Comparison of ENCODE assay signal across 21 mouse cellular contexts in genomic region chr15:51327702-51328101, GRCm38 (mm10).
DNase-seq lines count a peak whose midpoint lies in the region; ATAC-seq and TF ChIP-seq lines count a peak whose summit lies in the region.
"Had no signal": no experiment of that assay in that cellular context is flagged by ENCODE, and none has a peak within 500 bp of the region (broad histone marks: within the 10 kb centered on the region; RNA-seq: fewer than 3 reads in every experiment).

No protein-coding gene starts in this region.

- H3K9me3 ChIP-seq in embryonic facial prominence, embryonic 11.5 days (replicated peaks; ENCODE audit: control insufficient read depth, low read length), result no peaks in the 10 kb centered on the region
- H3K9me3 ChIP-seq in embryonic facial prominence, embryonic 10.5 days, result no peaks in the 10 kb centered on the region
- no peaks in the 10 kb centered on the region for H3K9me3 ChIP-seq in lung, embryonic 14.5 days (ENCODE audit: low read depth, low read length)
- H3K9me3 ChIP-seq: forebrain, embryonic 10.5 days; heart, embryonic 13.5 days; hindbrain, embryonic 15.5 days had no signal

- no peak for ATAC-seq in embryonic facial prominence, embryonic 11.5 days (replicated peaks; ENCODE audit: insufficient number of reproducible peaks, low FRiP score, low TSS enrichment, low read depth)
- ATAC-seq in lung, embryonic 14.5 days (ENCODE audit: insufficient read depth), result no peak
- no peak for ATAC-seq in cerebellum, adult (ENCODE audit: insufficient number of reproducible peaks, low FRiP score, low TSS enrichment)
- ATAC-seq: forebrain, embryonic 14.5 days had no signal

- 58% methylated on average over 5 of the region's 5 CpGs for WGBS in embryonic facial prominence, embryonic 11.5 days
- 72% methylated on average over 5 of the region's 5 CpGs for WGBS in embryonic facial prominence, embryonic 10.5 days
- 30% methylated on average over 5 of the region's 5 CpGs for WGBS in lung, embryonic 14.5 days

- TF ChIP-seq CTCF in lung, embryonic 14.5 days (IDR thresholded peaks at IDR 0.05; ENCODE audit: low read depth), result no peak

- H3K36me3 ChIP-seq in embryonic facial prominence, embryonic 11.5 days (replicated peaks; ENCODE audit: control insufficient read depth, insufficient read depth, low read depth, low read length), result no peaks in the 10 kb centered on the region
- H3K36me3 ChIP-seq in embryonic facial prominence, embryonic 10.5 days (replicated peaks), result no peaks in the 10 kb centered on the region
- H3K36me3 ChIP-seq in lung, embryonic 14.5 days (ENCODE audit: insufficient read depth), result no peaks in the 10 kb centered on the region
- H3K36me3 ChIP-seq: forebrain, embryonic 10.5 days; heart, embryonic 13.5 days; hindbrain, embryonic 15.5 days had no signal

- no peak overlapping the region for H3K4me2 ChIP-seq in embryonic facial prominence, embryonic 11.5 days (ENCODE audit: low read depth, low read length)
- H3K4me2 ChIP-seq in lung, embryonic 14.5 days, result no peak overlapping the region
- H3K4me2 ChIP-seq: heart, embryonic 13.5 days; hindbrain, embryonic 15.5 days had no signal

- DNase-seq in embryonic facial prominence, embryonic 11.5 days (ENCODE audit: low spot score), result peak; percentile 6
- DNase-seq in embryonic facial prominence, embryonic 10.5 days (ENCODE audit: low spot score), result no peak
- peak; percentile 22 for DNase-seq in lung, embryonic 14.5 days
- no peak for DNase-seq in lung, adult 18-20 months
- peak; percentile 21 for DNase-seq in forelimb bud, embryonic 11.5 days (ENCODE audit: low read depth, low spot score)
- DNase-seq in left cerebral cortex, adult 8-10 months (ENCODE audit: low spot score in 2 of 2), result no peak
- DNase-seq: adrenal gland, adult 8-10 months; adrenal gland, postnatal 36 days; cerebellum, adult 11 months; cerebellum, adult 9-10 months; cerebellum, postnatal 25 days; gastrocnemius, postnatal 36 days; heart, adult 11 months; heart, postnatal 36 days had no signal

- H3K4me3 ChIP-seq in embryonic facial prominence, embryonic 11.5 days (ENCODE audit: low read depth, low read length), result no peak overlapping the region
- no peak overlapping the region for H3K4me3 ChIP-seq in embryonic facial prominence, embryonic 10.5 days
- H3K4me3 ChIP-seq in lung, embryonic 14.5 days (ENCODE audit: low read depth, low read length), result no peak overlapping the region
- H3K4me3 ChIP-seq: erythroblast, embryonic 14.5 days; forebrain, embryonic 10.5 days; heart, embryonic 13.5 days; hindbrain, embryonic 15.5 days had no signal

- H3K27ac ChIP-seq in embryonic facial prominence, embryonic 11.5 days (replicated peaks; ENCODE audit: low read depth, low read length), result no peak overlapping the region
- no peak overlapping the region for H3K27ac ChIP-seq in embryonic facial prominence, embryonic 10.5 days (replicated peaks)
- H3K27ac ChIP-seq in lung, embryonic 14.5 days (ENCODE audit: low read depth), result no peak overlapping the region
- H3K27ac ChIP-seq: forebrain, embryonic 10.5 days; heart, embryonic 13.5 days; hindbrain, embryonic 15.5 days had no signal

- no peak overlapping the region for H3K9ac ChIP-seq in embryonic facial prominence, embryonic 11.5 days (replicated peaks; ENCODE audit: low read length)
- H3K9ac ChIP-seq in lung, embryonic 14.5 days, result no peak overlapping the region
- H3K9ac ChIP-seq: heart, embryonic 13.5 days; hindbrain, embryonic 15.5 days had no signal

- no peaks in the 10 kb centered on the region for H3K27me3 ChIP-seq in embryonic facial prominence, embryonic 11.5 days (ENCODE audit: control insufficient read depth, insufficient read depth, low read length)
- no peaks in the 10 kb centered on the region for H3K27me3 ChIP-seq in embryonic facial prominence, embryonic 10.5 days (replicated peaks; ENCODE audit: low read depth, poor library complexity, severe bottlenecking)
- no peaks in the 10 kb centered on the region for H3K27me3 ChIP-seq in lung, embryonic 14.5 days (ENCODE audit: insufficient read depth, low read length)
- H3K27me3 ChIP-seq: CH12.LX; hindbrain, embryonic 15.5 days had no signal

- H3K4me1 ChIP-seq in embryonic facial prominence, embryonic 11.5 days (ENCODE audit: control insufficient read depth, insufficient read depth, low read length), result no peaks in the 10 kb centered on the region
- peaks cover 7% of the 10 kb centered on the region; the same call in 1 of the 2 replicates for H3K4me1 ChIP-seq in embryonic facial prominence, embryonic 10.5 days
- H3K4me1 ChIP-seq in lung, embryonic 14.5 days (ENCODE audit: insufficient read depth), result no peaks in the 10 kb centered on the region
- H3K4me1 ChIP-seq: forebrain, embryonic 10.5 days; heart, embryonic 13.5 days; hindbrain, embryonic 15.5 days had no signal

Comparison
In these comparisons a context has a peak if more than half of its experiments do, and no peak if none do; other contexts are left out.
1. DNase-seq: peak in embryonic facial prominence, embryonic 11.5 days (single experiment), lung, embryonic 14.5 days (single experiment) and forelimb bud, embryonic 11.5 days (single experiment); none in embryonic facial prominence, embryonic 10.5 days (single experiment), lung, adult 18-20 months (0 of 2) and left cerebral cortex, adult 8-10 months (0 of 2).